Mouse (Mus musculus): Measurements from ENCODE around the gene N4bp2l2. TPM values are rescaled to one million over a fixed set of nuclear protein-coding genes. Genes with fewer than 3 reads are reported as not detected.

Gene N4bp2l2
- total RNA-seq, 2 experiments from 2014 or later, result 84.8 to 97.6 TPM

DNA sequence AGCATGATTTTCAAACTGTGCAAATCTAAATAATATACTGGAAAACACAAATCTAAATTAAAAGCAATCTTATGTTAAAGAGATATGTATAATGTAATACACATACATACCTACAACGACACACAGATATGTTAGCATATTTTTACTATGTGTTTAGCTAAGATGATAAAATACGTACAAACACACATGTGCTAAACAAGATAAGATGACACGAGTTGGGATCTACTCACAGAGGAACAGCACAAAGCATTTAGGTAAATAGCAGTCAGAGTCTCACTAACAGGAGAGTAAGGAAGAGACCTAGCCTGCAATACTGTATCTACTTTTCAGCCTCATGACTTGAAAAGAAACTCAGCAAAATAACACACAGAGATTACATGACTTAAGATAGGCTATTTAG lies 24.5 kb downstream of the N4bp2l2 start:
- DNase-seq, result no peak

DNA sequence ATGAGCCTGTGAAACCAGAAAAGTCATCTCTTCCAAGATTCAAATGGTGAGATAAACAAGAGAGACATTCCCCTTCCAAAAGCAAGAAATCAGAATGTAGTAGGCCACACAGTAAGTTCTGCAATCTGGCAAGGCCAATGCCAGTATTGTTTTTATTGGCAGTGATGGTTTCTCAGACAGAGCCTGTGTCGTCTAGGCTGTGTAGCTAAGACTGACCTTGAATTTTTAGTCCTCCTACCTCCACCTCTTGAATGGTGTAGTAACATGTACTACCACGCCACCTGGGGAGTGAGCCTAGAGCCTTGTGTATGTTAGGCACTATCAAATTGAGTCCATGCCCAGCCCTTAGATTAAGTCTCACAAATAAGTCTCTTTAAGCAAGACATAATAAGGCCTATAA lies 36.3 kb downstream of the N4bp2l2 start:
- DNase-seq, result no peak

- no peak for DNase-seq
Measured at GRCm38 (mm10) chr5:150629272-150629671, 36.7 kb downstream of the N4bp2l2 start.

- DNase-seq, result no peak
Measured at GRCm38 (mm10) chr5:150625528-150625927, 40.5 kb downstream of the N4bp2l2 start.

- no peak for DNase-seq
Measured at GRCm38 (mm10) chr5:150622792-150623191, 43.2 kb downstream of the N4bp2l2 start.

DNA sequence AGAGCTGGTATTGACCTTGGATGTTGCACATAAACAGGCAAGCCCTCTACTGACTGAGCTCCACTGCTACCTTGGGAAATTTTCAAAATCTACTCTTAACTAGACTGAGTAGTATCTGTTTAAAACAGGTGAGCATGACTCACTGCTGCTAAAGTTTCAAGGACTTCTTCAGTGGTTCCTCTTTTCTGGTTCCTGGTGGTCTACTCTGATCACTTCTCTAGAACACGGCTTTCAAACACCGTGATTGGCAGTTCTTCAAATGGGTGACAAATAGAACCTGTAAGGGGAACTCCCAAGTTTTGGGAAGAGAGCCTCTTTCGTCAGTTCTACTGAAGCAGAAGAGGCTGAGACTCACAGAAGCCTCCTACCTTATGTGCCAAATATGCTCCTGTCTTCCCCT lies 44.4 kb downstream of the N4bp2l2 start:
- DNase-seq, result no peak

DNA sequence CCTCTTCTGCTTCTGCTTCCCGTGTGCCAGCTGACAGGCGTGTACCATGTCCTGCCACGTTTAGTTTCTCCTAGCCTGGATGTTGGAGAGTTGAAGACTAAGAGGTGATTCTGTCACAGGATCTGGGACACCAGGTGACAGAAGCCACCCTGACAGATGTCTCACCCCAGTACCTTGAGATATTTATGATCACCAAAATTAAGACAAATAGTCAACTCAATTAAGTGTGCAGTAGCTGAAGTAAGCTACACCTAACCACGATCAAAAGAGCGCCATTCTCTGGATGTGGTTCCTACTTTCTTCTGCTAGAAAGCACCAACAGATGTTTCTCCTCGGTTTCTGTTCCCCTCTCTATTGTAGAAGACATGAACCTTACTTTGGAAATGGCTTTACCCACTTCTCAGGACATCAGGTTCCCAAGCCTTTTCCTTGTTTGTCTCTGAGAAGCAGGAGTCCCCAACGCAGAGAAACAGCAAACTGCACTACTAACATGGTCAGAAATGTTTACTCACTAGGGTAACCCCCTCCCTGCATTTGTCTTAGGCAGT lies 45.3 kb downstream of the N4bp2l2 start:
- DNase-seq, result no peak

- no peak for DNase-seq
Measured at GRCm38 (mm10) chr5:150618599-150619355, 47.2 kb downstream of the N4bp2l2 start.

DNA sequence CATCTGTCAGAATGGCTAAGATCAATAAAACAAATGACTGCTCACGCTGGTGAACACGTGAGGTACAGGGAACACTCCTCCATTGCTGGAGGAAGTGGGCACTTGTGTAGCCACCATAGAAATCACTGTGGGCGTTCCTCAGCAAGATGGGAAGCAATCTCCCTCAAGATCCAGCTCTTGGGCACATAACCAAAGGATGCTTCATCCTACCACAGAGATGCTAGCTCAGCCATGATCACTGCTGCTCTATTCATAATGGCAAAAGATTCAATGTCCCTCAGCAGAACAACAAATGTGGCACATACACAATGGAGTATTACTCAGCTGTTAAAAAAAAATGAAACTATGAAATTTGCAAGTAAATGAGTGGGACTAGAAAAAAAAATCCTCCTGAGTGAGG lies 49.3 kb downstream of the N4bp2l2 start:
- no peak for DNase-seq

DNA sequence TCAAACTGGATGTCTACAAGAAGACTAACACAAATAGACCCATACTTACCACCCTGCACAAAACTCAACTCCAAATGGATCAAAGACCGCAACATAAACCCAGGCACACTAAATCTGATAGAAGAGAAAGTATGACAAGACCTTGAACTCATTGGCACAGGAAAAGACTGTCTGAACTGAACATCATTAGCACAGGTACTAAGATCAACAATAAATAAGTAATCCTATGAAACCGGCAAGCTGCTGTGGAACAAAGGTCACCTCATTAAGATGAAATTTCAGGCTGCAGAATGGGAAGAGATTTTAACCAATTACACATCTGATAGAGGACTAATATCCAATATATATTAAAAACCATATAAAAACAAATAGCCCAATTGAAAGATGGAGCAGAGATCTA lies 49.8 kb downstream of the N4bp2l2 start:
- DNase-seq, result no peak

GRCm38 (mm10) chr5:150614054-150614453 lies 51.9 kb downstream of the N4bp2l2 start:
- DNase-seq, result no peak

GRCm38 (mm10) chr5:150611697-150612096 lies 54.3 kb downstream of the N4bp2l2 start:
- DNase-seq, result no peak

DNA sequence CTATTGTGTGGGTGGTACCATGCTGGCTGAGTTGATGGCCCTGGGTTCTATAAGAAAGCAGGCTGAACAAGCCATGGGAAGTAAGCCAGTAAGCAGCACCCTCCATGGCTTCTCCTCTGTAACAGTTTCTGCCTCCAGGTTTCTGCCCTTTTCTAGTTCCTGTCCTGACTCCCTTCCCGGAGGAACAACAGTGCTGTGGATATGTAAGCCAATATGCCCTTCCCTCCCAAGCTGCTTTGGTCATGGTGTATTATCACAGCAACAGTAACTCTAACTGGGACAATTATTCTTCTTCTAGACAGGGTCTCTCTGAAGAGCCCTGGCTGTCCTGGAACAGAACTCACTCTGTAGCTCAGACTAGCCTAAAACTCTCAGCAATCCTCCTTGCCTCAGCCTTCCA lies 54.8 kb downstream of the N4bp2l2 start:
- DNase-seq, result no peak

GRCm38 (mm10) chr5:150607631-150608030 lies 58.4 kb downstream of the N4bp2l2 start:
- DNase-seq, result no peak

- DNase-seq, result no peak
Measured at GRCm38 (mm10) chr5:150606131-150606530, 59.9 kb downstream of the N4bp2l2 start.

DNA sequence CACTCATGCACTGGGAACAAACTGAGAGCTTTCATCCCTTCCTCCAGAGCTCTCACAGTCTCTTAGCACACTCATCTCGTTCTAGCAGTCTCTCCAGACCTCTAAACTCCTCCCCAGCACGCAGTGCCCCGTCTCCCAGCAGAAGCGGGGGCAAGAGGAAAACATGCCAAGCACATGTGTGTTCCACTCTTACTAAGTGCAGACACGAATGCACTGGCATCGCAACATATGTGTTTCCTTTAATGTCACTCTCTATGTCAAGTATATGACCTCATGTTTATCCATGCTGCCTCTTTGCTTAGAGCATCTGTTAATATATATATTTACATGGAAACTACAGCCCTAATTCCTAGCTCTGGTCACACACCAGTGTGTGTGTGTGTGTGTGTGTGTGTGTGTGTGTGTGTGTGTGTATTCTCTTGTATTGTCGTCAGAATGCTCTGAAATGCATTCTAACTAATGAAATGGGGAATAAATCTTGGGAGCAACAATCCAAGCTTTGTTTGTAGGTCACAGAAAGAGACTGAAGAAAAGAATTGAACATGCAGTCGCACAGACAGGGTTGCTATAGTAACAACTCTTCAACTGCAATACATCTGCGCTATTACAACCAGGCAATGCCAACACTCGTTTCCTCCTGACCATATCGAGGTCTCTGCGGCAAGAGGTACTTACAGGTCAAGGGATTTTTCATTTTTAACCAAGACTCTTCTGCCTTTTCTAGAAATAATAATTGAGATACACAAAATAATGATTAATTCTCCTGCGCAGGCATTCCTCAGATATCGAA lies 64.3 kb downstream of the N4bp2l2 start:
- DNase-seq, result no peak

DNA sequence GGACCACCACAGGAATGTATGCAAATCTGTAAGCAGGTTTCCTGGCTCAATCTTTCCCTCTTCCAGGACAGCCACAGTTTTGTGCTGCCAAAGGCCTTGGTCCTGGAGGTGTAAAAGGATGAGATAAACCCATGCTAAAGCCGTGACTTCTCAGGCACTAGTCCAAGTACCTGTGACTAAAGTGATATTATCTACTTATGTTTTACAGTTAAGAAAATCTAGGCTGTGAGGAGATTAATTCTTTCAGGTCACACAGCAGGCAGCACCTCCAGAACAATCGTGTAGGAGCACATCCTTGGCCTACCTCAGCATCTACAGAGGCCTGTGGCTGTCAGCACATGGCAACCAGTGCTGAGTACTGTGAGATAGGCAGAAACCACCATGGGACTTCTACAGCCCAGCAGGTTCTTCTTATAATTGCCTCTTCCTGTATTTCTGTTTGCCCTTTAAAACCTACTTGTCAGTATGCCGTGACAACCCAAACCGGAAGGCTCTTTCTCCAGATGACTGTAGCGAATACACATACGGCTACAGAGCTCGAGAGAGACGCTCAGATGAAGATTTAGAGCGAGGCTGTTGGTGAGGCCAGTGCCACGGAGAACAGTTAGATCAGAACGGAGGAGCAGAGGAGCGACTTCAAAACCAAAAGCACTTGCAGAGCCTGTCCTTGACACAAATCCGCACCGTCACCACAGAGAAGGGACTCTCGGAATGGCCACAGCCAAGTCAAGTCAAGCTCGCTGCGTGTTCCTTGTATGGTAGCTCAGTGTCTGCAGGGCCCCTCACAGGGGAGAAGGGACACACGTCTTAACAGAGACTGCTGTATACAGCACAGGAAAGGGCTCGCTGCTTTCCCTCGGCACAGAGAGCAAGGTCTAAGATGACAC lies 65.2 kb downstream of the N4bp2l2 start:
- DNase-seq, result peak in 1 of 2 experiments; percentile 23

GRCm38 (mm10) chr5:150599301-150600294 lies 66.4 kb downstream of the N4bp2l2 start:
- DNase-seq, result no peak

DNA sequence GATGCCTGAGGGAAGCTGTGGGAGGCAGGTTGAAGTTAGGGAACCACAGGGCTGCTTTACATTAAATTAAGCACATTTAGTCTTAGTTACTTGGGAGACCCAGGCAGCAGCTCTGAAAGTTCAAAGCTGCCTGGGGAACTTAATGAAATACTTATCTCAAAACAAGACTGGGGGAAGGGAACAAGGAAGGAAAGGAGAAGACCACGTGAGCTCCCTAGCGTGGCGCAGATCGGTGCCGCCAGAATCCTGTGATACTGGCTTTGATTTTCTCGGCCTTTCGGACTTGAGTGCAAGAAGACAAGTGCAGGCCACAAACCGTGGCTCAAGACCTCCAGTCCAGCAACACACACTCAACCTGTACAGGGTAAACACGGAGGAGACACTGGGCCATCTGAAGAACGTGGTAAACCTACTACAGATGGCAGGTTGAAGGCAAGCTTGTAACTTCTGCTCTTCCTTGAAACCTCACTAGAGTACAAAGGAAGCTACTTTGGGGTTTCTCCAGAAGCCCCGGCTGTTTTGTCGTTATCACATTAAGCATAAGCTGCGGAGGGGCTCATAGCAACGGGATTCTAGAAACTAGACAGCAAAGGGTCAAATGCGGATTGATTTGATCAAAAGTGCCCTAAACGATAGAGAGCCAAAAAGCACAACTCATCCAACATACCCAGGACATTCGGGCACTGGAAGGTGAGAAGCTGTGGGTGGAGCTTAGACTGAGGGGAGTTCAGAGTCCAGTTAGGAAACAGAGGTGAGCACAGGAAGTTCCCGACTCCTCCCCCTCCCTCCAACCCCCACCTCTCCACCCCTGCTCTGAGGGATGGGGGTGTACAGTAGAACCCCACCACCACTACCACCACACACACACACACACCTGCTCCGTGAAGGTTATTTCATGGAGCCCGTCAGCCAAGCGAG lies 67.5 kb downstream of the N4bp2l2 start:
- DNase-seq, result no peak

- DNase-seq, result no peak
Measured at GRCm38 (mm10) chr5:150597088-150597487, 68.9 kb downstream of the N4bp2l2 start, which contains the start of gene N4bp2l1. TSS of gene N4bp2l1 (minus strand) at chr5:150597188.
